Mouse (Mus musculus): ENCODE measurements at regions not wholly inside any gene's neighbourhood (a gene's known extent, or its start where the extent isn't known, plus 50 kb on each side); places are given as distances from the start of the nearest gene placed in this dataset.

GRCm38 (mm10) chr16:44674198-44674597 lies 49.9 kb upstream of the Nepro start:
- Histone ChIP-seq H3K4me3 (no peak overlapping the region), H3K27ac (no peak overlapping the region)
- DNase-seq, result no peak
- intact Hi-C loops (cut with DNase I), result no loop called here
- no peak for TF ChIP-seq CTCF (IDR thresholded peaks at IDR 0.05)

- intact Hi-C loops (cut with DNase I), result no loop called here
- no peak for DNase-seq
- TF ChIP-seq CTCF (IDR thresholded peaks at IDR 0.05), result no peak
- peak overlapping the region; percentile 63 for H3K4me3 ChIP-seq
- H3K27ac ChIP-seq, result peak overlapping the region; percentile 59
Measured at GRCm38 (mm10) chr16:44672422-44672819, 51.7 kb upstream of the Nepro start.

- peak overlapping the region; percentile 59 for H3K27ac ChIP-seq
- peak overlapping the region; percentile 63 for H3K4me3 ChIP-seq
- intact Hi-C loops (cut with DNase I), result no loop called here
- TF ChIP-seq CTCF (IDR thresholded peaks at IDR 0.05), result no peak
- DNase-seq, result peak; percentile 35
Measured at GRCm38 (mm10) chr16:44671551-44672421, 52.3 kb upstream of the Nepro start.

- Histone ChIP-seq H3K4me3 (no peak overlapping the region), H3K27ac (no peak overlapping the region)
- DNase-seq, result no peak
- intact Hi-C loops (cut with DNase I), result no loop called here
- TF ChIP-seq CTCF (IDR thresholded peaks at IDR 0.05), result no peak
Measured at GRCm38 (mm10) chr16:44668061-44668460, 56.0 kb upstream of the Nepro start.

GRCm38 (mm10) chr16:44667118-44667517 lies 57.0 kb upstream of the Nepro start:
- Histone ChIP-seq H3K27ac (no peak overlapping the region), H3K4me3 (no peak overlapping the region)
- DNase-seq, result no peak
- intact Hi-C loops (cut with DNase I), result no loop called here
- no peak for TF ChIP-seq CTCF (IDR thresholded peaks at IDR 0.05)

GRCm38 (mm10) chr16:44666431-44666997 lies 57.6 kb upstream of the Nepro start:
- no peak for DNase-seq
- no peak for TF ChIP-seq CTCF (IDR thresholded peaks at IDR 0.05)
- intact Hi-C loops (cut with DNase I), result no loop called here
- Histone ChIP-seq H3K4me3 (no peak overlapping the region), H3K27ac (no peak overlapping the region)

- Histone ChIP-seq H3K27ac (no peak overlapping the region), H3K4me3 (no peak overlapping the region)
- no peak for DNase-seq
- intact Hi-C loops (cut with DNase I), result no loop called here
- no peak for TF ChIP-seq CTCF (IDR thresholded peaks at IDR 0.05)
Measured at GRCm38 (mm10) chr16:44665491-44665931, 58.6 kb upstream of the Nepro start.

- intact Hi-C loops (cut with DNase I), result no loop called here
- Histone ChIP-seq H3K27ac (no peak overlapping the region), H3K4me3 (no peak overlapping the region)
- no peak for TF ChIP-seq CTCF (IDR thresholded peaks at IDR 0.05)
- no peak for DNase-seq
Measured at GRCm38 (mm10) chr16:44662966-44663600, 61.0 kb upstream of the Nepro start.

- Histone ChIP-seq H3K27ac (no peak overlapping the region), H3K4me3 (no peak overlapping the region)
- intact Hi-C loops (cut with DNase I), result no loop called here
- no peak for TF ChIP-seq CTCF (IDR thresholded peaks at IDR 0.05)
- peak; percentile 28 for DNase-seq
Measured at GRCm38 (mm10) chr16:44660996-44661876, 62.9 kb upstream of the Nepro start.

GRCm38 (mm10) chr16:44658306-44658705 lies 65.8 kb upstream of the Nepro start:
- no peak for TF ChIP-seq CTCF (IDR thresholded peaks at IDR 0.05)
- intact Hi-C loops (cut with DNase I), result no loop called here
- H3K27ac ChIP-seq, result no peak overlapping the region
- DNase-seq, result no peak
- no peak overlapping the region for H3K4me3 ChIP-seq

- H3K27ac ChIP-seq, result no peak overlapping the region
Measured at GRCm38 (mm10) chr16:44656181-44656580, 67.9 kb upstream of the Nepro start.

GRCm38 (mm10) chr16:44655306-44655705 lies 68.8 kb upstream of the Nepro start:
- no peak for TF ChIP-seq CTCF (IDR thresholded peaks at IDR 0.05)
- peak; percentile 29 for DNase-seq
- no peak overlapping the region for H3K4me3 ChIP-seq
- no peak overlapping the region for H3K27ac ChIP-seq
- intact Hi-C loops (cut with DNase I), result no loop called here

More at GRCm38 (mm10) chr16:44656181-44656580, 67.9 kb upstream of the Nepro start:
- intact Hi-C loops (cut with DNase I), result no loop called here
- TF ChIP-seq CTCF (IDR thresholded peaks at IDR 0.05), result no peak
- no peak overlapping the region for H3K4me3 ChIP-seq
- no peak for DNase-seq
